In the genomic region with DNA sequence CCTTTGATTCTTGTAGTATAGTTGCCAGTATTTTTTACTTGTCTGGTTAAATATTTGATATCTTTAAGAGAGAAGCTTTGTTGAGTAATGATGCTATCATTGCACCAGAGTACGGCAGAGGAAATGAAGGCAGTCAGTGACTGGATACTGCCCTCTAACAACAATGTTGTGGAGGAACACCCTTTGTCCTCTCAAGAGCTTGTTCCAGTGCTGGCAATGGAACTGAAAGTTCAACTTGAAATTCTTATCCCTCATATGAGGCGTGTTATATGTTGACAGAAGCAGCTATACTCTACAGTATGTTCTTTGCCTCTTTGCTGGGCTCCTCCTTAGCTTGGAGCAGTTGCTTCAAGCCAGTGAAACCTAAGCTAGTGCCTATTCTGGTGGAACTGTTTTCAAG, we compare ENCODE assay signal across 25 mouse cellular contexts.
A peak's percentile ranks its signal among the peaks of the same experiment; 100 is the strongest.
DNase-seq lines count a peak whose midpoint lies in the region; ATAC-seq and TF ChIP-seq lines count a peak whose summit lies in the region.
"Had no signal": no experiment of that assay in that cellular context is flagged by ENCODE, and none has a peak within 500 bp of the region (broad histone marks: within the 10 kb centered on the region; RNA-seq: fewer than 3 reads in every experiment).

No protein-coding gene starts in this region.

- no peaks in the 10 kb centered on the region for H3K4me1 ChIP-seq in lung, postnatal 0 days (ENCODE audit: insufficient read depth, low read depth, low read length)
- H3K4me1 ChIP-seq in kidney, embryonic 15.5 days: no peaks in the 10 kb centered on the region
- H3K4me1 ChIP-seq: embryonic facial prominence, embryonic 10.5 days; embryonic facial prominence, embryonic 13.5 days; forebrain, embryonic 12.5 days; forebrain, embryonic 15.5 days; heart, embryonic 10.5 days; hindbrain, embryonic 12.5 days; hindbrain, embryonic 15.5 days had no signal

- H3K27ac ChIP-seq in lung, postnatal 0 days (ENCODE audit: low read length): no peak overlapping the region
- H3K27ac ChIP-seq in kidney, embryonic 15.5 days: no peak overlapping the region
- H3K27ac ChIP-seq: embryonic facial prominence, embryonic 10.5 days; embryonic facial prominence, embryonic 13.5 days; forebrain, embryonic 12.5 days; forebrain, embryonic 15.5 days; heart, adult 2 months; heart, embryonic 10.5 days; heart, embryonic 13.5 days; hindbrain, embryonic 12.5 days; hindbrain, embryonic 15.5 days had no signal

- peaks cover 6% of the 10 kb centered on the region; the same call in 1 of the 2 replicates for H3K36me3 ChIP-seq in lung, postnatal 0 days (ENCODE audit: insufficient read depth, low read length)
- H3K36me3 ChIP-seq in kidney, embryonic 15.5 days: peaks cover 44% of the 10 kb centered on the region

- peak; percentile 57 for DNase-seq in lung, postnatal 0 days (ENCODE audit: low spot score)
- DNase-seq in lung, postnatal 14 days: no peak
- DNase-seq in 3T3-L1 (ENCODE audit: low read depth, low spot score) (peak; percentile 25), NIH3T3 (ENCODE audit: low read depth) (peak; percentile 27)
- no peak for DNase-seq in Muller cell, postnatal 12 days (ENCODE audit: inconsistent ontology term)
- DNase-seq: adrenal gland, adult 8-10 months; adrenal gland, postnatal 25 days; cerebellum, adult 11-12 months; cerebellum, adult 8-10 months; cerebellum, postnatal 10 days; cerebellum, postnatal 36 days; embryo, embryonic 11 days; gastrocnemius, postnatal 25 days; heart, adult 2 months; heart, postnatal 14 days had no signal

- no peak overlapping the region for H3K9ac ChIP-seq in lung, postnatal 0 days (replicated peaks; ENCODE audit: low read depth)
- no peak overlapping the region for H3K9ac ChIP-seq in kidney, embryonic 15.5 days
- H3K9ac ChIP-seq: embryonic facial prominence, embryonic 13.5 days; forebrain, embryonic 12.5 days; forebrain, embryonic 15.5 days; heart, embryonic 13.5 days; hindbrain, embryonic 12.5 days; hindbrain, embryonic 15.5 days had no signal

- H3K4me3 ChIP-seq in lung, postnatal 0 days (ENCODE audit: low read depth, low read length): no peak overlapping the region
- H3K4me3 ChIP-seq in kidney, embryonic 15.5 days (replicated peaks): no peak overlapping the region
- H3K4me3 ChIP-seq: embryonic facial prominence, embryonic 10.5 days; embryonic facial prominence, embryonic 13.5 days; erythroblast, embryonic 14.5 days; forebrain, embryonic 12.5 days; forebrain, embryonic 15.5 days; heart, adult 2 months; heart, embryonic 10.5 days; heart, embryonic 13.5 days; hindbrain, embryonic 12.5 days; hindbrain, embryonic 15.5 days had no signal

- TF ChIP-seq CTCF in lung, postnatal 0 days (IDR thresholded peaks at IDR 0.05): peak; percentile 27; the same call in 1 of the 2 replicates

- no peaks in the 10 kb centered on the region for H3K27me3 ChIP-seq in lung, postnatal 0 days (replicated peaks; ENCODE audit: insufficient read depth, low read length)
- no peaks in the 10 kb centered on the region for H3K27me3 ChIP-seq in kidney, embryonic 15.5 days
- H3K27me3 ChIP-seq: embryonic facial prominence, embryonic 13.5 days; forebrain, embryonic 12.5 days; forebrain, embryonic 15.5 days; heart, embryonic 13.5 days; hindbrain, embryonic 12.5 days; hindbrain, embryonic 15.5 days had no signal

- no peaks in the 10 kb centered on the region for H3K9me3 ChIP-seq in lung, postnatal 0 days (ENCODE audit: low read length)
- no peaks in the 10 kb centered on the region for H3K9me3 ChIP-seq in kidney, embryonic 15.5 days (replicated peaks)
- H3K9me3 ChIP-seq: embryonic facial prominence, embryonic 10.5 days; embryonic facial prominence, embryonic 13.5 days; forebrain, embryonic 12.5 days; forebrain, embryonic 15.5 days; heart, embryonic 10.5 days; heart, embryonic 13.5 days; hindbrain, embryonic 12.5 days; hindbrain, embryonic 15.5 days had no signal

- H3K4me2 ChIP-seq in lung, postnatal 0 days (replicated peaks; ENCODE audit: low read depth, low read length): no peak overlapping the region
- no peak overlapping the region for H3K4me2 ChIP-seq in kidney, embryonic 15.5 days
- H3K4me2 ChIP-seq: embryonic facial prominence, embryonic 13.5 days; forebrain, embryonic 12.5 days; forebrain, embryonic 15.5 days; heart, embryonic 13.5 days; hindbrain, embryonic 12.5 days; hindbrain, embryonic 15.5 days had no signal

- peak; percentile 75 for ATAC-seq in lung, postnatal 0 days
- ATAC-seq in kidney, embryonic 15.5 days (replicated peaks; ENCODE audit: low FRiP score): no peak
- ATAC-seq: forebrain, embryonic 15.5 days had no signal

- TF ChIP-seq EP300 in lung, postnatal 0 days (IDR thresholded peaks at IDR 0.05): peak; percentile 38

- WGBS in lung, postnatal 0 days: 45% methylated on average over 2 of the region's 2 CpGs
- 82% methylated on average over 2 of the region's 2 CpGs for WGBS in kidney, embryonic 15.5 days

Comparison
In these comparisons a context has a peak if more than half of its experiments do, and no peak if none do; other contexts are left out.
1. DNase-seq: peak in lung, postnatal 0 days (single experiment), 3T3-L1 (single experiment) and NIH3T3 (single experiment); none in lung, postnatal 14 days (single experiment) and Muller cell, postnatal 12 days (single experiment).